In genomic region chr4:136285348-136285810, GRCm38 (mm10) we compare ENCODE assay signal across 8 mouse cellular contexts. TPM values are rescaled to one million over a fixed set of nuclear protein-coding genes. Genes with fewer than 3 reads are reported as not detected.
DNase-seq lines count a peak whose midpoint lies in the region; ATAC-seq and TF ChIP-seq lines count a peak whose summit lies in the region.

No protein-coding gene starts in this region.

- TF ChIP-seq CTCF in CH12.LX (conservative IDR thresholded peaks at IDR 0.05 in 1 of 2, IDR thresholded peaks at IDR 0.05 in 1 of 2; ENCODE audit: low read depth in 2 of 2, low read length in 2 of 2), result 0 out of 4 replicates have a peak, but pooled peaks of 1 of the 2 experiments have one; percentile 8
- TF ChIP-seq CTCF in heart, postnatal 0 days (IDR thresholded peaks at IDR 0.05; ENCODE audit: low read depth), result no peak
- no peak for TF ChIP-seq CTCF in testis, adult 2 months (IDR thresholded peaks at IDR 0.05; ENCODE audit: control insufficient read depth, insufficient read depth, insufficient replicate concordance, low read depth, low read length)

- peak; percentile 94 for DNase-seq in CH12.LX (ENCODE audit: extremely low read depth)
- DNase-seq in c-Kit-positive CD71-positive TER-119-negative erythroid progenitor cells, embryonic 14.5 days (ENCODE audit: low read depth), result peak; percentile 80
- DNase-seq in forebrain, embryonic 11.5 days (ENCODE audit: low spot score), result peak; percentile 95
- peak; percentile 98 for DNase-seq in heart, postnatal 0 days (ENCODE audit: low spot score)
- peak; percentile 94 to 97 for DNase-seq in kidney, postnatal 4 days

- peak overlapping the region; percentile 49 to 88 (median 85) for H3K4me3 ChIP-seq in CH12.LX (replicated peaks in 1 of 3; ENCODE audit: low read depth in 2 of 3, low read length in 2 of 3, poor library complexity in 1 of 3)
- peak overlapping the region; percentile 59 for H3K4me3 ChIP-seq in forebrain, embryonic 11.5 days (ENCODE audit: low read depth, low read length)
- H3K4me3 ChIP-seq in heart, postnatal 0 days (ENCODE audit: low read depth, low read length), result peak overlapping the region; percentile 71
- H3K4me3 ChIP-seq in liver, embryonic 16.5 days (ENCODE audit: low read depth, low read length), result peak overlapping the region; percentile 75
- H3K4me3 ChIP-seq in neural tube, embryonic 13.5 days, result peak overlapping the region; percentile 80
- peak overlapping the region; percentile 88 for H3K4me3 ChIP-seq in testis, adult 2 months (ENCODE audit: control insufficient read depth, low read depth, low read length)

- peaks cover 0 to 18% of the 10 kb centered on the region in 2 experiments; a peak in 2 of 4 replicates for H3K4me1 ChIP-seq in CH12.LX (ENCODE audit: control insufficient read depth in 1 of 2, insufficient read depth in 2 of 2)
- H3K4me1 ChIP-seq in forebrain, embryonic 11.5 days (replicated peaks; ENCODE audit: control insufficient read depth, insufficient read depth, low read length), result peaks cover 36% of the 10 kb centered on the region
- H3K4me1 ChIP-seq in heart, postnatal 0 days (ENCODE audit: control insufficient read depth, insufficient read depth), result peaks cover 22% of the 10 kb centered on the region
- H3K4me1 ChIP-seq in liver, embryonic 16.5 days (ENCODE audit: control insufficient read depth, low read depth, low read length), result peaks cover 16% of the 10 kb centered on the region
- peaks cover 49% of the 10 kb centered on the region for H3K4me1 ChIP-seq in neural tube, embryonic 13.5 days (replicated peaks)
- peaks cover 20% of the 10 kb centered on the region for H3K4me1 ChIP-seq in testis, adult 2 months (ENCODE audit: control insufficient read depth, insufficient read depth, low read length)

- peaks cover 17 to 29% of the 10 kb centered on the region in 2 experiments for H3K36me3 ChIP-seq in CH12.LX (replicated peaks in 1 of 2; ENCODE audit: control insufficient read depth in 1 of 2, insufficient read depth in 1 of 2, low read length in 1 of 2)
- H3K36me3 ChIP-seq in forebrain, embryonic 11.5 days (ENCODE audit: control insufficient read depth, insufficient read depth, low read length), result peaks cover 9% of the 10 kb centered on the region
- peaks cover 34% of the 10 kb centered on the region for H3K36me3 ChIP-seq in heart, postnatal 0 days (replicated peaks; ENCODE audit: control insufficient read depth, insufficient read depth, low read length)
- H3K36me3 ChIP-seq in liver, embryonic 16.5 days (ENCODE audit: control insufficient read depth, insufficient read depth), result peaks cover 19% of the 10 kb centered on the region
- H3K36me3 ChIP-seq in neural tube, embryonic 13.5 days, result peaks cover 29% of the 10 kb centered on the region
- peaks cover 1% of the 10 kb centered on the region; the same call in 1 of the 2 replicates for H3K36me3 ChIP-seq in testis, adult 2 months (ENCODE audit: control insufficient read depth, insufficient read depth, low read length)

- H3K9ac ChIP-seq in CH12.LX (ENCODE audit: insufficient read depth, low read depth), result peak overlapping the region; percentile 89
- H3K9ac ChIP-seq in forebrain, embryonic 11.5 days (ENCODE audit: low read length), result peak overlapping the region; percentile 74
- H3K9ac ChIP-seq in heart, postnatal 0 days (replicated peaks; ENCODE audit: low read depth, low read length), result peak overlapping the region; percentile 77
- H3K9ac ChIP-seq in liver, embryonic 16.5 days (ENCODE audit: low read depth, low read length), result peak overlapping the region; percentile 60
- peak overlapping the region; percentile 90 for H3K9ac ChIP-seq in neural tube, embryonic 13.5 days

- no peak overlapping the region; the same call in 1 of the 2 replicates for H3K27ac ChIP-seq in CH12.LX (ENCODE audit: insufficient read depth, low read depth)
- H3K27ac ChIP-seq in forebrain, embryonic 11.5 days (ENCODE audit: low read depth, low read length), result peak overlapping the region; percentile 92
- peak overlapping the region; percentile 98 for H3K27ac ChIP-seq in heart, postnatal 0 days (ENCODE audit: low read depth)
- peak overlapping the region; percentile 79 for H3K27ac ChIP-seq in liver, embryonic 16.5 days (ENCODE audit: low read length)
- peak overlapping the region; percentile 96 for H3K27ac ChIP-seq in neural tube, embryonic 13.5 days (replicated peaks)
- H3K27ac ChIP-seq in testis, adult 2 months (ENCODE audit: control insufficient read depth, insufficient read depth, low read depth, low read length), result peak overlapping the region; percentile 81

- under 1% methylated on average over 25 of the region's 25 CpGs for WGBS in forebrain, embryonic 11.5 days
- WGBS in heart, postnatal 0 days, result under 1% methylated on average over 25 of the region's 25 CpGs
- 0% methylated on average over 25 of the region's 25 CpGs for WGBS in liver, embryonic 16.5 days (ENCODE audit: insufficient replicate concordance)
- under 1% methylated on average over 25 of the region's 25 CpGs for WGBS in neural tube, embryonic 13.5 days

- TF ChIP-seq EP300 in CH12.LX (IDR thresholded peaks at IDR 0.05; ENCODE audit: low read length), result no peak
- peak; percentile 7; the same call in 1 of the 2 replicates for TF ChIP-seq EP300 in heart, postnatal 0 days (IDR thresholded peaks at IDR 0.05; ENCODE audit: low read depth)

- peaks cover 11% of the 10 kb centered on the region for H3K9me3 ChIP-seq in CH12.LX (replicated peaks; ENCODE audit: low read length)
- H3K9me3 ChIP-seq in forebrain, embryonic 11.5 days (ENCODE audit: control insufficient read depth, low read length), result peaks cover 3% of the 10 kb centered on the region; the same call in 1 of the 2 replicates
- H3K9me3 ChIP-seq in heart, postnatal 0 days (replicated peaks; ENCODE audit: control insufficient read depth, low read length), result no peaks in the 10 kb centered on the region
- 0 out of 2 replicates have a peak, but pooled peaks cover 2% of the 10 kb centered on the region for H3K9me3 ChIP-seq in liver, embryonic 16.5 days (replicated peaks; ENCODE audit: control insufficient read depth, low read length)
- peaks cover 7% of the 10 kb centered on the region; the same call in 1 of the 2 replicates for H3K9me3 ChIP-seq in neural tube, embryonic 13.5 days

- no peaks in the 10 kb centered on the region for H3K79me2 ChIP-seq in CH12.LX (replicated peaks; ENCODE audit: control insufficient read depth, extremely low read depth, insufficient read depth, poor library complexity, severe bottlenecking)

- TF ChIP-seq POLR2A in CH12.LX (IDR thresholded peaks at IDR 0.05; ENCODE audit: low read depth, low read length), result peak; percentile 60; the same call in 1 of the 2 replicates
- TF ChIP-seq POLR2A in testis, adult 2 months (IDR thresholded peaks at IDR 0.05; ENCODE audit: control insufficient read depth, low read depth, low read length), result peak; percentile 50

- in situ Hi-C loops in CH12.LX (cut with MboI; ENCODE audit: low pct_ligation_motif_present, low pct_unique_long_range_greater_than_20kb, low sequenced_read_pairs), result no loop called here

- ATAC-seq in forebrain, embryonic 11.5 days (replicated peaks; ENCODE audit: low FRiP score), result peak; percentile 93
- peak; percentile 93 for ATAC-seq in heart, postnatal 0 days (ENCODE audit: insufficient read depth, low read depth)
- peak; percentile 94 for ATAC-seq in liver, embryonic 16.5 days (ENCODE audit: low read depth)
- peak; percentile 97 for ATAC-seq in neural tube, embryonic 13.5 days (ENCODE audit: low read depth)

- H3K4me2 ChIP-seq in CH12.LX (ENCODE audit: insufficient read depth, low read depth, poor library complexity, severe bottlenecking), result peak overlapping the region; percentile 86
- peak overlapping the region; percentile 90 for H3K4me2 ChIP-seq in forebrain, embryonic 11.5 days (ENCODE audit: low read depth, low read length, severe bottlenecking)
- peak overlapping the region; percentile 61 for H3K4me2 ChIP-seq in heart, postnatal 0 days (ENCODE audit: low read depth, low read length)
- H3K4me2 ChIP-seq in liver, embryonic 16.5 days (ENCODE audit: low read depth, low read length), result peak overlapping the region; percentile 92
- peak overlapping the region; percentile 97 for H3K4me2 ChIP-seq in neural tube, embryonic 13.5 days

- dilution Hi-C loops in CH12.LX (cut with MboI; ENCODE audit: extremely low pct_ligation_motif_present, extremely low pct_unique_long_range_greater_than_20kb, low sequenced_read_pairs), result no loop called here

- peaks cover 12% of the 10 kb centered on the region for H3K27me3 ChIP-seq in CH12.LX (replicated peaks)
- H3K27me3 ChIP-seq in forebrain, embryonic 11.5 days (ENCODE audit: control insufficient read depth, insufficient read depth, low read length), result peaks cover 14% of the 10 kb centered on the region
- H3K27me3 ChIP-seq in heart, postnatal 0 days (ENCODE audit: control insufficient read depth, insufficient read depth, low read length), result no peaks in the 10 kb centered on the region
- no peaks in the 10 kb centered on the region for H3K27me3 ChIP-seq in liver, embryonic 16.5 days (ENCODE audit: control insufficient read depth, insufficient read depth, low read depth, low read length)
- peaks cover 26% of the 10 kb centered on the region for H3K27me3 ChIP-seq in neural tube, embryonic 13.5 days
- H3K27me3 ChIP-seq in testis, adult 2 months (ENCODE audit: control insufficient read depth, insufficient read depth, low read length), result no peaks in the 10 kb centered on the region

- TF ChIP-seq RAD21 in CH12.LX (IDR thresholded peaks at IDR 0.05; ENCODE audit: low read depth, low read length), result no peak; the same call in none of the 2 replicates

RNA-seq across cellular contexts. Expression of gene Zfp46, which starts 0.9 kb away (rescaled TPM):
- 6.6 and 7.2 TPM in 2 replicates for total RNA-seq in CH12.LX (2012; rRNA removed)
- 3.3 and 4.1 TPM in 2 replicates for total RNA-seq in CH12.LX (2014; rRNA removed)
- 1.8 and 2.8 TPM in 2 replicates for polyA plus RNA-seq in CH12.LX (2012; ENCODE audit: insufficient read length, low read depth)
- 28.2 and 30.8 TPM in 2 replicates for polyA plus RNA-seq in forebrain, embryonic 11.5 days (2014; fragmentation: Nextera tagmentation; extraction: Ambion mirVana)
- total RNA-seq in heart, postnatal 0 days (2014; rRNA removed; ENCODE audit: low replicate concordance), result 19.1 and 21.3 TPM in 2 replicates
- polyA plus RNA-seq in heart, postnatal 0 days (2015; fragmentation: Nextera tagmentation; extraction: Ambion mirVana), result 15.3 and 19.5 TPM in 2 replicates
- polyA plus RNA-seq in liver, embryonic 16.5 days (2015; fragmentation: Nextera tagmentation; extraction: Ambion mirVana), result 2.8 and 3.5 TPM in 2 replicates
- polyA plus RNA-seq in neural tube, embryonic 13.5 days (2015; fragmentation: Nextera tagmentation; extraction: Ambion mirVana), result 41.9 and 45.8 TPM in 2 replicates
- polyA plus RNA-seq in testis, adult 2 months (2012; rRNA removed), result 4.8 and 5.4 TPM in 2 replicates

RNA-seq across cellular contexts. Expression of gene Hnrnpr, which starts 25.4 kb away (rescaled TPM):
- total RNA-seq in CH12.LX (2012; rRNA removed) (65.6 and 86.6 TPM in 2 replicates), CH12.LX (2014; rRNA removed) (117 and 137 TPM in 2 replicates)
- polyA plus RNA-seq in CH12.LX (2012; ENCODE audit: insufficient read length, low read depth), result 130 and 183 TPM in 2 replicates
- polyA plus RNA-seq in forebrain, embryonic 11.5 days (2014; fragmentation: Nextera tagmentation; extraction: Ambion mirVana), result 193 and 215 TPM in 2 replicates
- 25.1 and 39.7 TPM in 2 replicates for total RNA-seq in heart, postnatal 0 days (2014; rRNA removed; ENCODE audit: low replicate concordance)
- 57.9 and 70.0 TPM in 2 replicates for polyA plus RNA-seq in heart, postnatal 0 days (2015; fragmentation: Nextera tagmentation; extraction: Ambion mirVana)
- 44.3 and 47.2 TPM in 2 replicates for polyA plus RNA-seq in liver, embryonic 16.5 days (2015; fragmentation: Nextera tagmentation; extraction: Ambion mirVana)
- polyA plus RNA-seq in neural tube, embryonic 13.5 days (2015; fragmentation: Nextera tagmentation; extraction: Ambion mirVana), result 215 and 234 TPM in 2 replicates
- 25.5 and 30.3 TPM in 2 replicates for polyA plus RNA-seq in testis, adult 2 months (2012; rRNA removed)

RNA-seq across cellular contexts. Expression of gene Tcea3, which starts 37.9 kb away (rescaled TPM):
- not detected in 2 replicates for total RNA-seq in CH12.LX (2012; rRNA removed)
- total RNA-seq in CH12.LX (2014; rRNA removed), result not detected in 2 replicates
- not detected in 2 replicates for polyA plus RNA-seq in CH12.LX (2012; ENCODE audit: insufficient read length, low read depth)
- 1.1 and 1.6 TPM in 2 replicates for polyA plus RNA-seq in forebrain, embryonic 11.5 days (2014; fragmentation: Nextera tagmentation; extraction: Ambion mirVana)
- total RNA-seq in heart, postnatal 0 days (2014; rRNA removed; ENCODE audit: low replicate concordance), result 28.6 and 36.6 TPM in 2 replicates
- 103 and 105 TPM in 2 replicates for polyA plus RNA-seq in heart, postnatal 0 days (2015; fragmentation: Nextera tagmentation; extraction: Ambion mirVana)
- 25.3 and 29.8 TPM in 2 replicates for polyA plus RNA-seq in liver, embryonic 16.5 days (2015; fragmentation: Nextera tagmentation; extraction: Ambion mirVana)
- 1.9 and 2.6 TPM in 2 replicates for polyA plus RNA-seq in neural tube, embryonic 13.5 days (2015; fragmentation: Nextera tagmentation; extraction: Ambion mirVana)
- polyA plus RNA-seq in testis, adult 2 months (2012; rRNA removed), result 0.49 and 0.54 TPM in 2 replicates
